Mouse (Mus musculus): ENCODE data around the gene 1700012P22Rik.

The 1700012P22Rik gene

GRCm38 (mm10) chr4:144438672-144439071 is at the start of gene 1700012P22Rik:
Gene 1700012P22Rik, minus strand, starts transcription at chr4:144438772.
- no peak for DNase-seq (ENCODE audit: low spot score in 2 of 2)

- DNase-seq (ENCODE audit: low spot score in 2 of 2) = no peak
Observed at GRCm38 (mm10) chr4:144468091-144468490, 29.5 kb upstream of the 1700012P22Rik start.

GRCm38 (mm10) chr4:144465206-144465605 is 26.6 kb upstream of the 1700012P22Rik start:
- DNase-seq (ENCODE audit: low spot score in 2 of 2) = no peak

- DNase-seq (ENCODE audit: low spot score in 2 of 2) = no peak
Observed at GRCm38 (mm10) chr4:144463656-144464055, 25.1 kb upstream of the 1700012P22Rik start, which contains the start of gene Aadacl3. Gene Aadacl3, minus strand, starts transcription at chr4:144463756.

- no peak for DNase-seq (ENCODE audit: low spot score in 2 of 2)
Observed at GRCm38 (mm10) chr4:144453217-144453616, 14.6 kb upstream of the 1700012P22Rik start, which contains the start of gene Gm9944. Gene Gm9944, minus strand, starts transcription at chr4:144453317.

- no peak for DNase-seq (ENCODE audit: low spot score in 2 of 2)
Observed at GRCm38 (mm10) chr4:144448546-144448945, 10.0 kb upstream of the 1700012P22Rik start.

GRCm38 (mm10) chr4:144441582-144441981 is 3.0 kb upstream of the 1700012P22Rik start:
- no peak for DNase-seq (ENCODE audit: low spot score in 2 of 2)

GRCm38 (mm10) chr4:144441095-144441494 is 2.5 kb upstream of the 1700012P22Rik start:
- DNase-seq (ENCODE audit: low spot score in 2 of 2) = no peak

- DNase-seq (ENCODE audit: low spot score in 2 of 2) = no peak
Observed at GRCm38 (mm10) chr4:144433216-144433615, 5.4 kb downstream of the 1700012P22Rik start.

- no peak for DNase-seq (ENCODE audit: low spot score in 2 of 2)
Observed at GRCm38 (mm10) chr4:144430723-144431122, 7.8 kb downstream of the 1700012P22Rik start.

GRCm38 (mm10) chr4:144428868-144429267 is 9.7 kb downstream of the 1700012P22Rik start:
- DNase-seq (ENCODE audit: low spot score in 2 of 2) = no peak

- no peak for DNase-seq (ENCODE audit: low spot score in 2 of 2)
Observed at GRCm38 (mm10) chr4:144424590-144424989, 14.0 kb downstream of the 1700012P22Rik start.

GRCm38 (mm10) chr4:144420644-144421043 is 17.9 kb downstream of the 1700012P22Rik start:
- DNase-seq (ENCODE audit: low spot score in 2 of 2) = no peak

GRCm38 (mm10) chr4:144408290-144408689 is 30.3 kb downstream of the 1700012P22Rik start, which contains the start of gene Pramef12:
Gene Pramef12, minus strand, starts transcription at chr4:144408464.
- DNase-seq (ENCODE audit: low spot score in 2 of 2) = no peak

GRCm38 (mm10) chr4:144406261-144406660 is 32.3 kb downstream of the 1700012P22Rik start:
- DNase-seq (ENCODE audit: low spot score in 2 of 2) = no peak

- no peak for DNase-seq (ENCODE audit: low spot score in 2 of 2)
Observed at GRCm38 (mm10) chr4:144404456-144405086, 34.0 kb downstream of the 1700012P22Rik start.

GRCm38 (mm10) chr4:144402712-144403111 is 35.9 kb downstream of the 1700012P22Rik start:
- DNase-seq (ENCODE audit: low spot score in 2 of 2) = no peak

GRCm38 (mm10) chr4:144396316-144396715 is 42.3 kb downstream of the 1700012P22Rik start:
- no peak for DNase-seq (ENCODE audit: low spot score in 2 of 2)

GRCm38 (mm10) chr4:144377911-144378310 is 60.7 kb downstream of the 1700012P22Rik start, which contains the start of gene Pramef20:
Gene Pramef20, minus strand, starts transcription at chr4:144377933.
- no peak for DNase-seq (ENCODE audit: low spot score in 2 of 2)

Measured in frontal cortex, postnatal 14 days (tissue).